Mouse (Mus musculus) cerebellum, postnatal 36 days (tissue): ENCODE measurements around the gene Cradd.

Experiments
- DNase-seq, 2 experiments: peaks; one replicate each; pipeline ENCODE4 v3.0.0; 2021 to 2022; ENCODE audit warnings: mixed read lengths in 2 of 2

Gene Cradd

GRCm38 (mm10) chr10:95236226-95236625, 87.7 kb downstream of the Cradd start:
- DNase-seq = no peak

- DNase-seq = no peak
These were observed 89.3 kb downstream of the Cradd start for GRCm38 (mm10) chr10:95234661-95235060.

- DNase-seq = no peak
These were observed 90.9 kb downstream of the Cradd start for GRCm38 (mm10) chr10:95233044-95233443.

- no peak for DNase-seq
These were observed 91.4 kb downstream of the Cradd start for GRCm38 (mm10) chr10:95232554-95232953.

- no peak for DNase-seq
These were observed 95.7 kb downstream of the Cradd start for GRCm38 (mm10) chr10:95228192-95228591.

- DNase-seq = no peak
These were observed 96.3 kb downstream of the Cradd start for GRCm38 (mm10) chr10:95227590-95227989.

GRCm38 (mm10) chr10:95226772-95227171, 97.2 kb downstream of the Cradd start:
- DNase-seq = no peak

GRCm38 (mm10) chr10:95225006-95225405, 98.9 kb downstream of the Cradd start:
- no peak for DNase-seq

GRCm38 (mm10) chr10:95223211-95223610, 100.7 kb downstream of the Cradd start:
- peak in 1 of 2 experiments; percentile 9 for DNase-seq

- DNase-seq = no peak
These were observed 102.0 kb downstream of the Cradd start for GRCm38 (mm10) chr10:95221914-95222313.

GRCm38 (mm10) chr10:95220536-95220935, 103.4 kb downstream of the Cradd start:
- DNase-seq = no peak

- no peak for DNase-seq
These were observed 105.3 kb downstream of the Cradd start for GRCm38 (mm10) chr10:95218683-95219060.

- no peak for DNase-seq
These were observed 105.8 kb downstream of the Cradd start for GRCm38 (mm10) chr10:95217956-95218682.

- no peak for DNase-seq
These were observed 108.6 kb downstream of the Cradd start for GRCm38 (mm10) chr10:95215324-95215723.

GRCm38 (mm10) chr10:95213820-95214219, 110.1 kb downstream of the Cradd start:
- no peak for DNase-seq

- no peak for DNase-seq
These were observed 110.6 kb downstream of the Cradd start for GRCm38 (mm10) chr10:95213311-95213710.

- DNase-seq = no peak
These were observed 112.3 kb downstream of the Cradd start for GRCm38 (mm10) chr10:95211660-95212059.

- DNase-seq = no peak
These were observed 113.1 kb downstream of the Cradd start for GRCm38 (mm10) chr10:95210664-95211372.

GRCm38 (mm10) chr10:95210167-95210566, 113.8 kb downstream of the Cradd start:
- DNase-seq = no peak

- no peak for DNase-seq
These were observed 116.5 kb downstream of the Cradd start for GRCm38 (mm10) chr10:95207423-95207822.

- DNase-seq = no peak
These were observed 122.4 kb downstream of the Cradd start for GRCm38 (mm10) chr10:95201514-95201913.

- DNase-seq = peak; percentile 64 to 67
These were observed 123.6 kb downstream of the Cradd start for GRCm38 (mm10) chr10:95200323-95200722.

GRCm38 (mm10) chr10:95199541-95200269, 124.2 kb downstream of the Cradd start:
- DNase-seq = no peak

GRCm38 (mm10) chr10:95197377-95197776, 126.6 kb downstream of the Cradd start:
- no peak for DNase-seq
